Mouse (Mus musculus) CH12.LX (cell line): ENCODE data around the gene Tspyl2. TPM values are rescaled to one million over a fixed set of nuclear protein-coding genes. Genes with fewer than 3 reads are reported as not detected.
A peak's percentile ranks its signal among the peaks of the same experiment; 100 is the strongest.

Source experiments
- DNase-seq: peaks from one replicate; pipeline ENCODE4 v3.0.0-alpha.2; 2013; ENCODE audit errors: extremely low read depth
- H3K27ac ChIP-seq: 2 replicates; pipeline ENCODE4 v1.5.1; 2012; ENCODE audit warnings: low read depth, mild to moderate bottlenecking, control low read depth, moderate library complexity; ENCODE audit not compliant: insufficient read depth
- H3K27me3 ChIP-seq: replicated peaks from 2 replicates; pipeline ENCODE3; 2012; ENCODE audit warnings: inconsistent platforms
- H3K36me3 ChIP-seq, 2 experiments: replicated peaks in 1 of 2; 2 replicates each; pipeline versions ENCODE3 to v1.6.1; 2012; ENCODE audit warnings: inconsistent platforms in 1 of 2, low read length in 1 of 2, mild to moderate bottlenecking in 1 of 2, mixed read lengths in 1 of 2, moderate library complexity in 1 of 2; ENCODE audit not compliant: control insufficient read depth in 1 of 2, insufficient read depth in 1 of 2
- H3K4me1 ChIP-seq, 2 experiments: 2 replicates each; pipeline ENCODE4 v1.6.1; 2012; ENCODE audit warnings: inconsistent platforms in 1 of 2, moderate library complexity in 1 of 2; ENCODE audit not compliant: insufficient read depth in 2 of 2, control insufficient read depth in 1 of 2
- H3K4me2 ChIP-seq: 2 replicates; pipeline ENCODE4 v1.6.1; 2012; ENCODE audit warnings: low read depth, mild to moderate bottlenecking, control low read depth; ENCODE audit not compliant: poor library complexity, insufficient read depth, severe bottlenecking
- H3K4me3 ChIP-seq, 3 experiments: fragments of 150-350 bp in 1 of 3; sonication (generic) in 1 of 3; replicated peaks in 1 of 3; 2 replicates each; pipeline versions ENCODE3 to v1.5.1; 2011 to 2012; ENCODE audit warnings: low read depth in 2 of 3, low read length in 2 of 3, mild to moderate bottlenecking in 2 of 3, moderate library complexity in 2 of 3, control low read depth in 1 of 3, improper control_type of control experiment in 1 of 3, inconsistent platforms in 1 of 3, mixed read lengths in 1 of 3; ENCODE audit not compliant: poor library complexity in 1 of 3
- H3K79me2 ChIP-seq: replicated peaks from 2 replicates; pipeline ENCODE4 v1.6.1; 2012; ENCODE audit warnings: mild to moderate bottlenecking, moderate library complexity; ENCODE audit not compliant: control insufficient read depth, poor library complexity, insufficient read depth, severe bottlenecking; ENCODE audit errors: extremely low read depth
- H3K9ac ChIP-seq: 2 replicates; pipeline ENCODE4 v1.6.1; 2012; ENCODE audit warnings: low read depth, mild to moderate bottlenecking, control low read depth, moderate library complexity; ENCODE audit not compliant: insufficient read depth
- H3K9me3 ChIP-seq: replicated peaks from 2 replicates; pipeline ENCODE3; 2012; ENCODE audit warnings: low read length, inconsistent platforms, mixed read lengths
- BHLHE40 ChIP-seq: IDR thresholded peaks from 2 replicates; pipeline ENCODE4 v1.6.1; 2011; ENCODE audit warnings: mild to moderate bottlenecking, low read depth, low read length, improper control_type of control experiment
- EP300 ChIP-seq: IDR thresholded peaks from 2 replicates; pipeline ENCODE4 v1.6.1; 2011; ENCODE audit warnings: low read length, improper control_type of control experiment
- HCFC1 ChIP-seq: IDR thresholded peaks from 2 replicates; pipeline ENCODE4 v1.6.1; 2012; ENCODE audit warnings: low read depth, mild to moderate bottlenecking, inconsistent platforms, low read length, improper control_type of control experiment
- MAFK ChIP-seq: IDR thresholded peaks from 2 replicates; pipeline ENCODE4 v1.6.1; 2011; ENCODE audit warnings: low read length, improper control_type of control experiment; ENCODE audit not compliant: insufficient replicate concordance
- MXI1 ChIP-seq: IDR thresholded peaks from 2 replicates; pipeline ENCODE4 v1.6.1; 2011; ENCODE audit warnings: mild to moderate bottlenecking, low read depth, low read length, improper control_type of control experiment
- POLR2A ChIP-seq: IDR thresholded peaks from 2 replicates; pipeline ENCODE4 v1.6.1; 2011; ENCODE audit warnings: low read depth, mild to moderate bottlenecking, improper control_type of control experiment, low read length
- ZC3H11A ChIP-seq: IDR thresholded peaks from 2 replicates; pipeline ENCODE4 v1.6.1; 2012; ENCODE audit warnings: low read depth, mild to moderate bottlenecking, inconsistent platforms, low read length, improper control_type of control experiment
- ZNF384 ChIP-seq: IDR thresholded peaks from 2 replicates; pipeline ENCODE4 v1.6.1; 2012; ENCODE audit warnings: low read depth, low read length, improper control_type of control experiment, inconsistent platforms
- dilution Hi-C: fragments of 300-500 bp; cut with MboI; formaldehyde crosslinking; loops from 2 replicates; pipeline ENCODE4 v1.14.3; 2020; ENCODE audit warnings: low sequenced_read_pairs; ENCODE audit not compliant: extremely low pct_unique_long_range_greater_than_20kb, extremely low pct_ligation_motif_present
- in situ Hi-C: fragments of 300-500 bp; cut with MboI; formaldehyde crosslinking; loops from 3 replicates; pipeline ENCODE4 v1.14.3; 2019; ENCODE audit warnings: low sequenced_read_pairs, low pct_ligation_motif_present, low pct_unique_long_range_greater_than_20kb, mixed read lengths
- polyA plus RNA-seq: library from polyadenylated mRNA; unstranded; fragments of >175 nt; gene quantifications from 2 replicates; pipeline ENCODE4 v1.2.1, GENCODE M21; 2012; ENCODE audit warnings: low read depth; ENCODE audit not compliant: insufficient read length
- total RNA-seq, 2 experiments: library from RNA; depleted of rRNA; stranded (reverse); fragments of 300-350 nt in 1 of 2; fragments of >200 nt in 1 of 2; gene quantifications; 2 replicates each; pipeline ENCODE4 v1.2.3; 2012 to 2014

Gene Tspyl2
- total and polyA plus RNA-seq, 3 experiments = 16.5 to 37.1 (median 18.0) TPM

GRCm38 (mm10) chrX:152346587-152346986 lies 4.4 kb upstream of the Tspyl2 start:
- Histone ChIP-seq H3K4me3 (no peak overlapping the region), H3K79me2 (no peaks in the 10 kb centered on the region), H3K27ac (no peak overlapping the region), H3K4me2 (no peak overlapping the region), H3K9me3 (no peaks in the 10 kb centered on the region), H3K36me3 (no peaks in the 10 kb centered on the region), H3K4me1 (no peaks in the 10 kb centered on the region), H3K9ac (no peak overlapping the region), H3K27me3 (no peaks in the 10 kb centered on the region)
- in situ Hi-C loops (no loop called here), dilution Hi-C loops (no loop called here)
- DNase-seq = no peak
- no peak for TF ChIP-seq ZC3H11A

- H3K9ac ChIP-seq = peak overlapping the region; percentile 40; the same call in 1 of the 2 replicates
- in situ Hi-C loops = no loop called here
Measured at GRCm38 (mm10) chrX:152342903-152343302, 678 bp upstream of the Tspyl2 start.

GRCm38 (mm10) chrX:152341496-152341895 lies 729 bp downstream of the Tspyl2 start:
- DNase-seq = no peak
- dilution Hi-C loops = no loop called here
- H3K27ac ChIP-seq = no peak overlapping the region
- peak overlapping the region; percentile 94 for H3K9ac ChIP-seq
- no peaks in the 10 kb centered on the region for H3K79me2 ChIP-seq
- peaks cover 17 to 41% of the 10 kb centered on the region in 2 experiments for H3K36me3 ChIP-seq
- H3K4me2 ChIP-seq = peak overlapping the region; percentile 46
- H3K9me3 ChIP-seq = no peaks in the 10 kb centered on the region
- no peaks in the 10 kb centered on the region for H3K27me3 ChIP-seq
- TF ChIP-seq POLR2A (no peak), HCFC1 (no peak), EP300 (no peak), MXI1 (no peak), MAFK (no peak)
- H3K4me1 ChIP-seq = peaks cover 0 to 14% of the 10 kb centered on the region in 2 experiments; a peak in 1 of 4 replicates
- peak overlapping the region; percentile 65 to 93 (median 68) for H3K4me3 ChIP-seq
- in situ Hi-C loops = no loop called here

More at GRCm38 (mm10) chrX:152342903-152343302, 678 bp upstream of the Tspyl2 start:
- dilution Hi-C loops = no loop called here
- Histone ChIP-seq H3K4me3 (peak overlapping the region; percentile 23 to 93 (median 68)), H3K36me3 (peaks cover 14 to 29% of the 10 kb centered on the region in 2 experiments), H3K27ac (no peak overlapping the region), H3K27me3 (no peaks in the 10 kb centered on the region), H3K9me3 (no peaks in the 10 kb centered on the region), H3K79me2 (no peaks in the 10 kb centered on the region), H3K4me2 (peak overlapping the region; percentile 50), H3K4me1 (peaks cover 0 to 14% of the 10 kb centered on the region in 2 experiments; a peak in 1 of 4 replicates)
- no peak for DNase-seq
- TF ChIP-seq ZNF384 (peak; percentile 84), BHLHE40 (no peak)
